Mouse (Mus musculus) bone marrow, adult 2 months (tissue): ENCODE measurements around the gene B4galt5. TPM values are rescaled to one million over a fixed set of nuclear protein-coding genes. Genes with fewer than 3 reads are reported as not detected.

ENCODE experiments used
- H3K27ac ChIP-seq: fragments of 200-500 bp; 2 replicates; pipeline ENCODE4 v1.5.1; 2012; ENCODE audit warnings: low read depth, mild to moderate bottlenecking, control low read depth, inconsistent platforms, low read length; ENCODE audit not compliant: control insufficient read depth, poor library complexity, insufficient read depth
- H3K4me1 ChIP-seq: fragments of 200-500 bp; 2 replicates; pipeline ENCODE4 v1.6.1; 2011; ENCODE audit warnings: low read length; ENCODE audit not compliant: control insufficient read depth, insufficient read depth
- H3K4me3 ChIP-seq: fragments of 200-500 bp; replicated peaks from 2 replicates; pipeline ENCODE3; 2011; ENCODE audit warnings: mild to moderate bottlenecking, low read depth, low read length, control low read depth; ENCODE audit not compliant: control insufficient read depth
- CTCF ChIP-seq: fragments of 200-500 bp; IDR thresholded peaks from 2 replicates; pipeline ENCODE4 v1.5.1; 2011; ENCODE audit warnings: low read length, control low read depth; ENCODE audit not compliant: control insufficient read depth, insufficient read depth
- POLR2A ChIP-seq: fragments of 200-500 bp; IDR thresholded peaks from 2 replicates; pipeline ENCODE4 v1.6.1; 2011; ENCODE audit warnings: low read depth, mild to moderate bottlenecking, control low read depth, low read length, borderline replicate concordance; ENCODE audit not compliant: control insufficient read depth
- WGBS: fragments of 180-500 bp; shearing (Covaris S2); methylation state at CpG from one replicate; pipeline ENCODE4 v1.1.7; 2018; 5-methylcytosine and 5-hydroxymethylcytosine counted together
- polyA plus RNA-seq: library from polyadenylated mRNA; stranded (reverse); fragments of >200 nt; gene quantifications from 2 replicates; pipeline ENCODE4 v1.2.4, GENCODE M21; 2011; ENCODE audit warnings: low replicate concordance; ENCODE audit not compliant: missing spikeins, insufficient read depth, insufficient read length

B4galt5 gene
- polyA plus RNA-seq, 1 experiment: 5.7 TPM

- TF ChIP-seq CTCF: no peak
- Histone ChIP-seq H3K4me3 (no peak overlapping the region), H3K4me1 (no peaks in the 10 kb centered on the region; the same call in 1 of the 2 replicates), H3K27ac (no peak overlapping the region)
- WGBS: 79% methylated on average over 10 of the region's 10 CpGs
Measured at GRCm38 (mm10) chr2:167324151-167324930, 24.6 kb downstream of the B4galt5 start.

- Histone ChIP-seq H3K27ac (no peak overlapping the region), H3K4me1 (no peaks in the 10 kb centered on the region; the same call in 1 of the 2 replicates), H3K4me3 (no peak overlapping the region)
- TF ChIP-seq POLR2A: no peak
- TF ChIP-seq CTCF: no peak
- 91% methylated on average over 3 of the region's 3 CpGs for WGBS
Measured at GRCm38 (mm10) chr2:167323116-167323515, 25.9 kb downstream of the B4galt5 start.

GRCm38 (mm10) chr2:167321372-167321771, 27.6 kb downstream of the B4galt5 start:
- TF ChIP-seq CTCF (no peak), POLR2A (no peak)
- 87% methylated on average over 8 of the region's 8 CpGs for WGBS
- no peak overlapping the region for H3K4me3 ChIP-seq
- H3K27ac ChIP-seq: no peak overlapping the region
- peaks cover 1% of the 10 kb centered on the region; the same call in 1 of the 2 replicates for H3K4me1 ChIP-seq

- TF ChIP-seq POLR2A (no peak), CTCF (no peak)
- 0% methylated on average over 5 of the region's 5 CpGs for WGBS
- no peak overlapping the region for H3K27ac ChIP-seq
- peaks cover 9% of the 10 kb centered on the region for H3K4me1 ChIP-seq
- H3K4me3 ChIP-seq: no peak overlapping the region
Measured at GRCm38 (mm10) chr2:167318981-167319380, 30.0 kb downstream of the B4galt5 start.

- H3K4me3 ChIP-seq: no peak overlapping the region
- no peak for TF ChIP-seq CTCF
- TF ChIP-seq POLR2A: no peak
- peaks cover 15% of the 10 kb centered on the region for H3K4me1 ChIP-seq
- H3K27ac ChIP-seq: no peak overlapping the region
- 74% methylated on average over 3 of the region's 3 CpGs for WGBS
Measured at GRCm38 (mm10) chr2:167316724-167317187, 32.2 kb downstream of the B4galt5 start.

GRCm38 (mm10) chr2:167314491-167314890, 34.5 kb downstream of the B4galt5 start:
- H3K4me1 ChIP-seq: peaks cover 15% of the 10 kb centered on the region
- WGBS: 61% methylated on average over 8 of the region's 8 CpGs
- TF ChIP-seq POLR2A (no peak), CTCF (no peak)

GRCm38 (mm10) chr2:167313501-167314326, 35.3 kb downstream of the B4galt5 start:
- WGBS: 45% methylated on average over 13 of the region's 13 CpGs
- H3K4me3 ChIP-seq: no peak overlapping the region
- peaks cover 15% of the 10 kb centered on the region for H3K4me1 ChIP-seq
- TF ChIP-seq POLR2A (no peak), CTCF (no peak)
- H3K27ac ChIP-seq: peak overlapping the region; percentile 62

More at GRCm38 (mm10) chr2:167314491-167314890, 34.5 kb downstream of the B4galt5 start:
- peak overlapping the region; percentile 62 for H3K27ac ChIP-seq
- no peak overlapping the region for H3K4me3 ChIP-seq

GRCm38 (mm10) chr2:167310121-167310520, 38.9 kb downstream of the B4galt5 start:
- 88% methylated on average over 1 of the region's 1 CpGs for WGBS
- Histone ChIP-seq H3K4me1 (peaks cover 13% of the 10 kb centered on the region), H3K27ac (no peak overlapping the region), H3K4me3 (no peak overlapping the region)
- TF ChIP-seq POLR2A: no peak
- no peak for TF ChIP-seq CTCF
